In genomic region chr1:51882752-51883151, GRCm38 (mm10) we compare ENCODE assay signal across 14 mouse cellular contexts.
"Had no signal": no experiment of that assay in that cellular context is flagged by ENCODE, and none has a peak within 500 bp of the region (broad histone marks: within the 10 kb centered on the region; RNA-seq: fewer than 3 reads in every experiment).

No protein-coding gene starts in this region.

- ATAC-seq: intestine, embryonic 16.5 days; midbrain, embryonic 15.5 days had no signal

- DNase-seq: kidney, adult 18-20 months; kidney, adult 9 months; kidney, postnatal 14 days; kidney, postnatal 4 days; left cerebral cortex, postnatal 4 days; liver, embryonic 13.5 days; right cerebral cortex, adult 18-20 months; right cerebral cortex, postnatal 14 days; right cerebral cortex, postnatal 4 days; thymus, adult 2 months; thymus, postnatal 14 days; thymus, postnatal 4 days had no signal
